Mouse (Mus musculus) erythroid progenitor cell, adult 5-6 weeks (primary cell): Measurements from ENCODE around the gene Gm20481. TPM values are rescaled to one million over a fixed set of nuclear protein-coding genes. Genes with fewer than 3 reads are reported as not detected.
A peak's percentile ranks its signal among the peaks of the same experiment; 100 is the strongest.

ENCODE experiments used
- ATAC-seq: replicated peaks from 2 replicates; pipeline ENCODE4 v1.8.0; 2016; ENCODE audit warnings: moderate number of reproducible peaks, mild to moderate bottlenecking, moderate TSS enrichment, inconsistent platforms; ENCODE audit not compliant: poor library complexity, low FRiP score, severe bottlenecking
- total RNA-seq, 2 experiments: library from RNA; stranded (forward) in 1 of 2; stranded (reverse) in 1 of 2; fragments of 150-400 nt in 1 of 2; fragments of 186-747, 209-891 nt in 1 of 2; gene quantifications; 2 replicates each; pipeline versions ENCODE4 v1.2.3 to v1.2.4; 2015 to 2017; ENCODE audit warnings: low replicate concordance in 2 of 2

The Gm20481 gene
- total RNA-seq, 2 experiments from 2014 or later = not detected

DNA sequence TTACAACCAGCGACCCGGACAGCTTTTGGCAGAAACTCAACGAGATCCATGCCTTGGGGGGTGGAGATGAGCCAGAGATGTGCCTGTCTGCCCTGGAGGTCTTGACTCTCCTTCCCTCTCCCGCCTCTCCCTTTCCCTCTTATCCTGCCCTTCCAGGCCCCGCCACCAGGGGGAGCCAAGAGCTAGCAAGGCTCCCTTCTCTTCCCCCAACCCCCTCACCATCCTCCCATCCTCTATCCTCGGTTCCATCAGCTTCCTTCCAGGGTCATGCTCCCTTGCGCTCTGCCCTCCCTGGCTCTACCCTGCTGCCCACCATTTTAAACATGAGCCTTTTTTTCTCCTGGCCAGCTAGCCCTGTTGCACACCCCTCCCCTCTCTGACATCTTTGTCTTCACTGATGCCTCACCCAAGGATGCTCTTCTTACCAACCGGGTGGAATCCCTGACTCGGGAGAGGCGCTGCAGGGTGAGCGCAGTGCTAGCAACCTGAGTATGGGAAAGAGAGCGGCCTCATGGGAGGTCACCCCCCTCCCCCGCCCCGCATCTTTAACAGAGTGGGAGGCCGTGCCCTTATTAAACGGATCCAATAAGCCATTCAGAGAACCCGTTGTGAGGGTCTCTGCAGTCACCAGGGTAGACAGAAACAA lies 51.6 kb downstream of the Gm20481 start:
- ATAC-seq = peak; percentile 71

Other genes with a start within 250 kb of the Gm20481 start
Only the 30 nearest of the 42 such genes appear.
- 12.6 and 18.0 TPM in 2 replicates for gene Stk19, start 133.0 kb upstream of the Gm20481 start, total RNA-seq (2015; ENCODE audit: low replicate concordance)
- gene Stk19, start 133.0 kb upstream of the Gm20481 start, total RNA-seq (2017; ENCODE audit: low replicate concordance) = 20.5 and 22.2 TPM in 2 replicates
- 49.4 and 52.0 TPM in 2 replicates for gene Dxo, start 132.9 kb upstream of the Gm20481 start, total RNA-seq (2015; ENCODE audit: low replicate concordance)
- 13.4 and 26.7 TPM in 2 replicates for gene Dxo, start 132.9 kb upstream of the Gm20481 start, total RNA-seq (2017; ENCODE audit: low replicate concordance)
- gene Skiv2l, start 119.7 kb upstream of the Gm20481 start, total RNA-seq (2015; ENCODE audit: low replicate concordance) = 11.3 and 25.6 TPM in 2 replicates
- 48.5 and 60.0 TPM in 2 replicates for gene Skiv2l, start 119.7 kb upstream of the Gm20481 start, total RNA-seq (2017; ENCODE audit: low replicate concordance)
- gene Nelfe, start 119.5 kb upstream of the Gm20481 start, total RNA-seq (2015; ENCODE audit: low replicate concordance) = 31.9 and 52.3 TPM in 2 replicates
- gene Nelfe, start 119.5 kb upstream of the Gm20481 start, total RNA-seq (2017; ENCODE audit: low replicate concordance) = 18.5 and 30.7 TPM in 2 replicates
- gene Cfb, start 107.4 kb upstream of the Gm20481 start, total RNA-seq (2015; ENCODE audit: low replicate concordance) = 9.2 TPM in 1 of 2 replicates, not detected in the other
- gene Cfb, start 107.4 kb upstream of the Gm20481 start, total RNA-seq (2017; ENCODE audit: low replicate concordance) = not detected in 2 replicates
- gene Zbtb12, start 90.4 kb upstream of the Gm20481 start, total RNA-seq (2015; ENCODE audit: low replicate concordance) = not detected in 2 replicates
- gene Zbtb12, start 90.4 kb upstream of the Gm20481 start, total RNA-seq (2017; ENCODE audit: low replicate concordance) = 1.0 TPM in 1 of 2 replicates, not detected in the other
- gene Gm20547, start 87.9 kb upstream of the Gm20481 start, total RNA-seq (2015; ENCODE audit: low replicate concordance) = not detected in 2 replicates
- gene Gm20547, start 87.9 kb upstream of the Gm20481 start, total RNA-seq (2017; ENCODE audit: low replicate concordance) = not detected in 2 replicates
- 15.5 and 23.5 TPM in 2 replicates for gene C2, start 71.6 kb upstream of the Gm20481 start, total RNA-seq (2015; ENCODE audit: low replicate concordance)
- 1.8 TPM in 1 of 2 replicates, not detected in the other for gene C2, start 71.6 kb upstream of the Gm20481 start, total RNA-seq (2017; ENCODE audit: low replicate concordance)
- 15.1 and 28.5 TPM in 2 replicates for gene Ehmt2, start 71.4 kb upstream of the Gm20481 start, total RNA-seq (2015; ENCODE audit: low replicate concordance)
- gene Ehmt2, start 71.4 kb upstream of the Gm20481 start, total RNA-seq (2017; ENCODE audit: low replicate concordance) = 7.0 and 8.3 TPM in 2 replicates
- not detected in 2 replicates for gene Slc44a4, start 55.4 kb upstream of the Gm20481 start, total RNA-seq (2015; ENCODE audit: low replicate concordance)
- not detected in 2 replicates for gene Slc44a4, start 55.4 kb upstream of the Gm20481 start, total RNA-seq (2017; ENCODE audit: low replicate concordance)
- 3.8 and 5.0 TPM in 2 replicates for gene Neu1, start 38.7 kb upstream of the Gm20481 start, total RNA-seq (2015; ENCODE audit: low replicate concordance)
- gene Neu1, start 38.7 kb upstream of the Gm20481 start, total RNA-seq (2017; ENCODE audit: low replicate concordance) = 3.9 and 5.1 TPM in 2 replicates
- gene Hspa1b, start 10.7 kb upstream of the Gm20481 start, total RNA-seq (2015; ENCODE audit: low replicate concordance) = 2.5 and 4.0 TPM in 2 replicates
- gene Hspa1b, start 10.7 kb upstream of the Gm20481 start, total RNA-seq (2017; ENCODE audit: low replicate concordance) = 1.0 and 3.3 TPM in 2 replicates
- 1.4 TPM in 1 of 2 replicates, not detected in the other for gene Hspa1a, start 2.2 kb downstream of the Gm20481 start, total RNA-seq (2015; ENCODE audit: low replicate concordance)
- 0.30 and 4.6 TPM in 2 replicates for gene Hspa1a, start 2.2 kb downstream of the Gm20481 start, total RNA-seq (2017; ENCODE audit: low replicate concordance)
- gene Hspa1l, start 2.8 kb downstream of the Gm20481 start, total RNA-seq (2015; ENCODE audit: low replicate concordance) = not detected in 2 replicates
- not detected in 2 replicates for gene Hspa1l, start 2.8 kb downstream of the Gm20481 start, total RNA-seq (2017; ENCODE audit: low replicate concordance)
- 76.0 and 78.4 TPM in 2 replicates for gene Lsm2, start 11.9 kb downstream of the Gm20481 start, total RNA-seq (2015; ENCODE audit: low replicate concordance)
- 23.0 and 27.6 TPM in 2 replicates for gene Lsm2, start 11.9 kb downstream of the Gm20481 start, total RNA-seq (2017; ENCODE audit: low replicate concordance)
- gene Vars, start 31.1 kb downstream of the Gm20481 start, total RNA-seq (2015; ENCODE audit: low replicate concordance) = 156 and 173 TPM in 2 replicates
- gene Vars, start 31.1 kb downstream of the Gm20481 start, total RNA-seq (2017; ENCODE audit: low replicate concordance) = 144 and 198 TPM in 2 replicates
- gene Vwa7, start 46.7 kb downstream of the Gm20481 start, total RNA-seq (2015; ENCODE audit: low replicate concordance) = not detected in 2 replicates
- 0.39 and 0.53 TPM in 2 replicates for gene Vwa7, start 46.7 kb downstream of the Gm20481 start, total RNA-seq (2017; ENCODE audit: low replicate concordance)
- gene Sapcd1, start 58.1 kb downstream of the Gm20481 start, total RNA-seq (2015; ENCODE audit: low replicate concordance) = 1.7 and 10.8 TPM in 2 replicates
- gene Sapcd1, start 58.1 kb downstream of the Gm20481 start, total RNA-seq (2017; ENCODE audit: low replicate concordance) = 1.4 TPM in 1 of 2 replicates, not detected in the other
- 36.9 and 39.6 TPM in 2 replicates for gene Msh5, start 76.8 kb downstream of the Gm20481 start, total RNA-seq (2015; ENCODE audit: low replicate concordance)
- 27.3 and 50.9 TPM in 2 replicates for gene Msh5, start 76.8 kb downstream of the Gm20481 start, total RNA-seq (2017; ENCODE audit: low replicate concordance)
- gene Clic1, start 80.1 kb downstream of the Gm20481 start, total RNA-seq (2015; ENCODE audit: low replicate concordance) = 91.0 and 110 TPM in 2 replicates
- gene Clic1, start 80.1 kb downstream of the Gm20481 start, total RNA-seq (2017; ENCODE audit: low replicate concordance) = 68.3 and 95.5 TPM in 2 replicates
- gene Ddah2, start 89.1 kb downstream of the Gm20481 start, total RNA-seq (2015; ENCODE audit: low replicate concordance) = 2.1 TPM in 1 of 2 replicates, not detected in the other
- gene Ddah2, start 89.1 kb downstream of the Gm20481 start, total RNA-seq (2017; ENCODE audit: low replicate concordance) = 1.5 and 5.6 TPM in 2 replicates
- gene Ly6g6c, start 95.5 kb downstream of the Gm20481 start, total RNA-seq (2015; ENCODE audit: low replicate concordance) = not detected in 2 replicates
- not detected in 2 replicates for gene Ly6g6c, start 95.5 kb downstream of the Gm20481 start, total RNA-seq (2017; ENCODE audit: low replicate concordance)
- gene Mpig6b, start 96.3 kb downstream of the Gm20481 start, total RNA-seq (2015; ENCODE audit: low replicate concordance) = 1.1 TPM in 1 of 2 replicates, not detected in the other
- not detected in 2 replicates for gene Mpig6b, start 96.3 kb downstream of the Gm20481 start, total RNA-seq (2017; ENCODE audit: low replicate concordance)
- not detected in 2 replicates for gene Ly6g6e, start 107.0 kb downstream of the Gm20481 start, total RNA-seq (2015; ENCODE audit: low replicate concordance)
- not detected in 2 replicates for gene Ly6g6e, start 107.0 kb downstream of the Gm20481 start, total RNA-seq (2017; ENCODE audit: low replicate concordance)
- not detected in 2 replicates for gene Ly6g6d, start 108.2 kb downstream of the Gm20481 start, total RNA-seq (2015; ENCODE audit: low replicate concordance)
- gene Ly6g6d, start 108.2 kb downstream of the Gm20481 start, total RNA-seq (2017; ENCODE audit: low replicate concordance) = not detected in 2 replicates
- gene Ly6g6f, start 115.7 kb downstream of the Gm20481 start, total RNA-seq (2015; ENCODE audit: low replicate concordance) = 3.8 TPM in 1 of 2 replicates, not detected in the other
- not detected in 2 replicates for gene Ly6g6f, start 115.7 kb downstream of the Gm20481 start, total RNA-seq (2017; ENCODE audit: low replicate concordance)
- 98.5 and 106 TPM in 2 replicates for gene Abhd16a, start 119.4 kb downstream of the Gm20481 start, total RNA-seq (2015; ENCODE audit: low replicate concordance)
- gene Abhd16a, start 119.4 kb downstream of the Gm20481 start, total RNA-seq (2017; ENCODE audit: low replicate concordance) = 84.5 and 97.3 TPM in 2 replicates
- gene Ly6g5c, start 138.4 kb downstream of the Gm20481 start, total RNA-seq (2015; ENCODE audit: low replicate concordance) = not detected in 2 replicates
- gene Ly6g5c, start 138.4 kb downstream of the Gm20481 start, total RNA-seq (2017; ENCODE audit: low replicate concordance) = not detected in 2 replicates
- gene Ly6g5b, start 145.5 kb downstream of the Gm20481 start, total RNA-seq (2015; ENCODE audit: low replicate concordance) = 2.2 and 8.8 TPM in 2 replicates
- gene Ly6g5b, start 145.5 kb downstream of the Gm20481 start, total RNA-seq (2017; ENCODE audit: low replicate concordance) = not detected in 2 replicates
- 15.9 and 33.9 TPM in 2 replicates for gene Gpank1, start 151.5 kb downstream of the Gm20481 start, total RNA-seq (2015; ENCODE audit: low replicate concordance)
- gene Gpank1, start 151.5 kb downstream of the Gm20481 start, total RNA-seq (2017; ENCODE audit: low replicate concordance) = 28.9 and 49.4 TPM in 2 replicates